Mouse (Mus musculus) lung, postnatal 0 days (tissue): ENCODE results near the gene Als2cr12. TPM values are rescaled to one million over a fixed set of nuclear protein-coding genes. Genes with fewer than 3 reads are reported as not detected.

Source experiments
- ATAC-seq: fragments of 200-750 bp; cut with Nextera tagmentation; 2 replicates; pipeline ENCODE4 v1.8.0; 2017; ENCODE audit warnings: moderate library complexity
- DNase-seq: peaks from one replicate; pipeline ENCODE4 v3.0.0-alpha.2; 2016; ENCODE audit warnings: low spot score
- H3K27ac ChIP-seq: fragments of 300-500 bp; sonication (generic); 2 replicates; pipeline ENCODE4 v1.5.1; 2014; ENCODE audit warnings: antibody characterized with exemption, mild to moderate bottlenecking, low read length, mixed read lengths
- H3K27me3 ChIP-seq: fragments of 300-500 bp; sonication (generic); replicated peaks from 2 replicates; pipeline ENCODE4 v1.6.1; 2014; ENCODE audit warnings: low read length, mixed read lengths; ENCODE audit not compliant: insufficient read depth
- H3K36me3 ChIP-seq: fragments of 300-500 bp; sonication (generic); 2 replicates; pipeline ENCODE4 v1.6.1; 2014; ENCODE audit warnings: low read length, mixed read lengths; ENCODE audit not compliant: insufficient read depth
- H3K4me1 ChIP-seq: fragments of 300-500 bp; sonication (generic); 2 replicates; pipeline ENCODE4 v1.6.1; 2014; ENCODE audit warnings: antibody characterized with exemption, low read depth, low read length, mixed read lengths; ENCODE audit not compliant: insufficient read depth
- H3K4me2 ChIP-seq: fragments of 300-500 bp; sonication (generic); replicated peaks from 2 replicates; pipeline ENCODE4 v1.6.1; 2014; ENCODE audit warnings: low read depth, mild to moderate bottlenecking, low read length, moderate library complexity, mixed read lengths
- H3K4me3 ChIP-seq: fragments of 300-500 bp; sonication (generic); 2 replicates; pipeline ENCODE4 v1.5.1; 2014; ENCODE audit warnings: low read depth, low read length
- H3K9ac ChIP-seq: fragments of 300-500 bp; sonication (generic); replicated peaks from 2 replicates; pipeline ENCODE4 v1.6.1; 2014; ENCODE audit warnings: low read depth, mild to moderate bottlenecking
- H3K9me3 ChIP-seq: fragments of 300-500 bp; sonication (generic); 2 replicates; pipeline ENCODE4 v1.6.1; 2016; ENCODE audit warnings: low read length, mixed read lengths
- CTCF ChIP-seq: IDR thresholded peaks from 2 replicates; pipeline ENCODE4 v1.5.1; 2016; ENCODE audit warnings: antibody characterized with exemption, mild to moderate bottlenecking
- EP300 ChIP-seq: IDR thresholded peaks from 2 replicates; pipeline ENCODE4 v1.6.1; 2016; ENCODE audit warnings: antibody characterized with exemption, mild to moderate bottlenecking, control low read depth
- WGBS: fragments of 180-500 bp; shearing (Covaris S2); extraction: QIAGEN DNeasy Blood & Tissue Kit; methylation state at CpG from one replicate; pipeline ENCODE4 v1.1.7; 2014; 5-methylcytosine and 5-hydroxymethylcytosine counted together
- polyA plus RNA-seq: library from polyadenylated mRNA; unstranded; fragments of >200 nt; fragmentation: Nextera tagmentation; extraction: Ambion mirVana; gene quantifications from 2 replicates; pipeline ENCODE4 v1.2.1, GENCODE M21; 2015

Gene Als2cr12
- polyA plus RNA-seq, 1 experiment from 2014 or later = 0.11 TPM

DNA sequence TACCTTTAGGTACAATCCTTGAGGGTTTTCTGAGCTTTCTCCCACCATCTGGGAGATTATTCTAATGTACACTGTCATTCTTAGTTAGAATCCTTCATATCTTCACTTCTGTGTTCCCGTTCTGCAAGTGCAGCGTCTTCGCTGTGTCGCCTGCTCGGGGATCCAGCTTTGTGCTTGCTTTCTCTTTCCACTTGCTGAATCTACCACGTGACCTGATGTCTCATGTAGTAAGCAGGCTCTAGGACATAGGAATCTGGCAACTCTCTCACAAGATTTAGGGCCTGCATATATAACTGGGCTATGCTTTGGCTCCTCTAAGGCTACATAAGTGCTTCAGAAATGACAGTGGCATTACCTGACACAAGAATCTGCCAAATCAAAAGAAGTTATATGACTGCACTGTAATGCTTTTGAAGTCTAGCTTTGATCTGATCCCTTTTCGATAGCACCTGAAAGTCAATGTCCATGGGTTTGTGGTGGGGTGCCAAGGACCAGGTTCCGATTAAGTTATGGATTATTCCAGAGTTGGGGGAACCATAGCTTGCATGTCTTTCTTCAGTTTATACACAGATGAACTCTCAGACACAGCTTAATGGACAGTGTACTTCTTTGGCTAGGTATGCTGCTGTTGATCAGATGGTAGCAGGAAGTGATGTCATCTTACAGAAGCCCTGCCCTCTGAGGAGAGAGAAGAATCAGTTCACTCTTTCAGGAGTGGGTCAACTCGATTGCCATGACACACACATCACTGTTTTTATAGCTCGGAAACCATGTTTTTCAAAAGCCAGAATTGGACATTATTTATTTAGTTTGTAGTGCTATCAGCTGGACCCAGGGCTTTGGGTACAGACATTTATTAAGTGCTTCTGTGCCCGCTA, 38.5 kb upstream of the Als2cr12 start:
- H3K27ac ChIP-seq = no peak overlapping the region
- TF ChIP-seq EP300 = no peak
- TF ChIP-seq CTCF = no peak
- H3K4me2 ChIP-seq = no peak overlapping the region
- DNase-seq (no peak), ATAC-seq (no peak)
- no peaks in the 10 kb centered on the region for H3K9me3 ChIP-seq
- H3K4me1 ChIP-seq = no peaks in the 10 kb centered on the region
- H3K9ac ChIP-seq = no peak overlapping the region
- no peaks in the 10 kb centered on the region for H3K27me3 ChIP-seq
- no peak overlapping the region for H3K4me3 ChIP-seq
- H3K36me3 ChIP-seq = peaks cover 47% of the 10 kb centered on the region; the same call in 1 of the 2 replicates
- 93% methylated on average over 11 of the region's 11 CpGs for WGBS

GRCm38 (mm10) chr1:58733636-58734035, 37.8 kb upstream of the Als2cr12 start:
- H3K4me3 ChIP-seq = no peak overlapping the region
- H3K4me2 ChIP-seq = no peak overlapping the region
- H3K4me1 ChIP-seq = no peaks in the 10 kb centered on the region
- ATAC-seq = no peak
- TF ChIP-seq EP300 = no peak
- TF ChIP-seq CTCF = no peak
- no peaks in the 10 kb centered on the region for H3K9me3 ChIP-seq
- peaks cover 48% of the 10 kb centered on the region; the same call in 1 of the 2 replicates for H3K36me3 ChIP-seq
- 98% methylated on average over 2 of the region's 2 CpGs for WGBS
- H3K9ac ChIP-seq = no peak overlapping the region
- H3K27me3 ChIP-seq = no peaks in the 10 kb centered on the region
- no peak overlapping the region for H3K27ac ChIP-seq
- DNase-seq = no peak

GRCm38 (mm10) chr1:58728590-58728868, 32.7 kb upstream of the Als2cr12 start:
- TF ChIP-seq EP300 (no peak), CTCF (no peak)
- H3K36me3 ChIP-seq = peaks cover 21% of the 10 kb centered on the region
- no peaks in the 10 kb centered on the region for H3K4me1 ChIP-seq
- no peak overlapping the region for H3K4me3 ChIP-seq
- no peak for DNase-seq
- no peak overlapping the region for H3K27ac ChIP-seq
- H3K9ac ChIP-seq = no peak overlapping the region
- WGBS = 88% methylated on average over 3 of the region's 3 CpGs
- no peaks in the 10 kb centered on the region for H3K9me3 ChIP-seq
- no peak overlapping the region for H3K4me2 ChIP-seq
- no peaks in the 10 kb centered on the region for H3K27me3 ChIP-seq
- no peak for ATAC-seq

DNA sequence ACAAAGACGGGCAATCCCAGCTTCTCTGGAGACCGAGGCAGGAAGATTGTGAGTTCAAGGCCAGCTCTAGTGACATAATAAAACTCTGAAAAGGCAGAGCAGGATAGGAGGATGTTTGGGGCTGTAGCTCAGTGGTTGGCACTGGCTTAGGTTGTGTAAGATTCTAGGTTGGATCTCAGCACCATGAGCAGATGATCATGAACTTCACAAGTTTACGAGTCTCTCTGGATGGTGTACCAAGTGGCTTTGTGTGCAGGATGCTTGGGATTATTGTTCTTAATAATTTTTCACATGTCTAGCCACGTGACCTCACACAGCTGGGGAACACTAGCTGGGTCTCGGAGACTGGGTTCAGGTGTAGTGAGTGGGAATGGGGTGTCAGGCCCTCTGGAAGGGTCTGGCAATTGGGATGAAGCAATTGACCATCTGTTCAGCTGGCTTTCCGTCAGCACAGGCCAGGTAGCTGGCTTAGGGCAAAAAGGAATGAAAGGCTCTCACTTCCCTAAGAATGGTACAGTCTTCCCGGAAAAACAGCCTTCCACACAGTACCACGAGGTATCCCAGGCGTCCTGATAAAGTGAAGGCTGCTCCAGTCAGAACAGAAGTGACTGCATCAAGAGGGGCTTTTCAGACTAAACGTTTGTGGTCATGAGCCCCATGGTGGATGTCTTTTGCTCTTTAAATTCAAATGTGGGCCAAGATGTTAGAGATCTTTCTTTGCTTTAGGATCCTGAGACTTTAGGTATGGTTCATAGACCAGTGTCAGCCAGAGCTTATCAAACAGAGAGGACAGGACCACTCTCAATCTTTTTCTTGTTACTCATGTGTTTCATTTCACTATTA, 32.2 kb upstream of the Als2cr12 start:
- TF ChIP-seq EP300 (no peak), CTCF (no peak)
- Histone ChIP-seq H3K4me1 (no peaks in the 10 kb centered on the region), H3K27me3 (no peaks in the 10 kb centered on the region), H3K4me3 (no peak overlapping the region), H3K36me3 (peaks cover 21% of the 10 kb centered on the region), H3K4me2 (no peak overlapping the region), H3K9me3 (no peaks in the 10 kb centered on the region), H3K9ac (no peak overlapping the region), H3K27ac (peak overlapping the region; percentile 62)
- DNase-seq (no peak), ATAC-seq (no peak)
- 84% methylated on average over 10 of the region's 10 CpGs for WGBS

- 75% methylated on average over 1 of the region's 1 CpGs for WGBS
- no peak overlapping the region for H3K9ac ChIP-seq
- H3K9me3 ChIP-seq = no peaks in the 10 kb centered on the region
- peak; percentile 91 for TF ChIP-seq EP300
- peak; percentile 48 for TF ChIP-seq CTCF
- peaks cover 2% of the 10 kb centered on the region for H3K4me1 ChIP-seq
- H3K27me3 ChIP-seq = no peaks in the 10 kb centered on the region
- no peak overlapping the region for H3K4me3 ChIP-seq
- no peak overlapping the region for H3K4me2 ChIP-seq
- DNase-seq (peak; percentile 66), ATAC-seq (peak; percentile 87)
- H3K27ac ChIP-seq = peak overlapping the region; percentile 70
- peaks cover 21% of the 10 kb centered on the region for H3K36me3 ChIP-seq
Measured at GRCm38 (mm10) chr1:58727019-58727746, 31.4 kb upstream of the Als2cr12 start.

DNA sequence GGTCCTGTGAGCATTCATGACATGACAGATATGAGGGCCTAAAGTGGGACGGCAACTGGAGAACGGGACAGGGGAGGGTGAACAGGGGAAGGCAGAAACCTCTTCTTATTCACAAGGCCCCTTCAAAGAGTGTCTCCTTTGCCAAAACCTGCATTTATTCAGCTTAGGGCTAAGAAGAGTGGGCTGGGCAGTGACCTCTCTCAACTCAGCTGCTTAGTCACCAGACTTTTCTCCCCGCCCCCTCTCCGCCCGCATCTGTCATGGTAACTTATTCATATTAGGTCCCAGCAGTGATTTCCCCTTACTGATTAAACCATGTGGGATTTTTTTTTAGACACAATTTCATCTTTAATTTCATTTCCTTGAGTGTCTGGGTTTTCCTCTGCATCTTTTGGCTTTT, 30.0 kb upstream of the Als2cr12 start:
- 85% methylated on average over 5 of the region's 5 CpGs for WGBS
- Histone ChIP-seq H3K27me3 (no peaks in the 10 kb centered on the region), H3K9ac (no peak overlapping the region), H3K4me1 (peaks cover 4% of the 10 kb centered on the region), H3K27ac (peak overlapping the region; percentile 26; the same call in 1 of the 2 replicates), H3K9me3 (no peaks in the 10 kb centered on the region), H3K4me3 (no peak overlapping the region), H3K4me2 (no peak overlapping the region), H3K36me3 (peaks cover 20% of the 10 kb centered on the region)
- DNase-seq = no peak
- TF ChIP-seq EP300 = no peak
- no peak for TF ChIP-seq CTCF
- no peak for ATAC-seq
